ENCODE assay signal across 15 mouse cellular contexts in the genomic region with DNA sequence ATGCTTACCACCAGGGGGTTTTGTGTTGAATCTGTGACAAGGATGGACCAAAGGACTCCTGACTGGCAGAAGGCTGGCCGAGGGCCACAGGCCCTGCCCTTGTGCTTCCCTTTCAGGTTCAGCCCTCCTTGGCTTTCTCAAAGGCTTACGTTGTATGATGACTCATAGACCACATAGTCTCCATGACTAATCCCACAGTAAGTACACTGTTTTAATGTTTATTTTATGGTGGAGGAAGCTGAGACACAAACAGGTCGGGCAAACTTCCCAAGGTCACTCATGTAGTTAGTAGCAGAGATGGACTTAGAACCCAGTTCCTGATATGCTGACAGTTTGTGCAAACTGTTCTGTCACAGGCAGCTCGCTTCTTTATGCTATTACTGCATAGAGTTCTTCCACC. TPM values are rescaled to one million over a fixed set of nuclear protein-coding genes. Genes with fewer than 3 reads are reported as not detected.
DNase-seq lines count a peak whose midpoint lies in the region; ATAC-seq and TF ChIP-seq lines count a peak whose summit lies in the region.
"Had no signal": no experiment of that assay in that cellular context is flagged by ENCODE, and none has a peak within 500 bp of the region (broad histone marks: within the 10 kb centered on the region; RNA-seq: fewer than 3 reads in every experiment).

No protein-coding gene starts in this region.

- no peaks in the 10 kb centered on the region for H3K9me3 ChIP-seq in hindbrain, embryonic 11.5 days (ENCODE audit: control insufficient read depth, low read length)
- no peaks in the 10 kb centered on the region for H3K9me3 ChIP-seq in hindbrain, embryonic 16.5 days (ENCODE audit: control insufficient read depth, low read length)
- no peaks in the 10 kb centered on the region for H3K9me3 ChIP-seq in intestine, postnatal 0 days (ENCODE audit: control insufficient read depth)
- H3K9me3 ChIP-seq: embryonic facial prominence, embryonic 10.5 days; limb, embryonic 12.5 days had no signal

- H3K4me2 ChIP-seq in hindbrain, embryonic 11.5 days (replicated peaks; ENCODE audit: low read depth, low read length): no peak overlapping the region
- H3K4me2 ChIP-seq in hindbrain, embryonic 16.5 days (ENCODE audit: low read length): no peak overlapping the region
- no peak overlapping the region for H3K4me2 ChIP-seq in intestine, postnatal 0 days (replicated peaks; ENCODE audit: low read depth)
- H3K4me2 ChIP-seq: limb, embryonic 12.5 days had no signal

- no peak overlapping the region for H3K9ac ChIP-seq in hindbrain, embryonic 11.5 days (ENCODE audit: low read depth, low read length)
- H3K9ac ChIP-seq in hindbrain, embryonic 16.5 days (ENCODE audit: low read depth, low read length): no peak overlapping the region
- H3K9ac ChIP-seq in intestine, postnatal 0 days (ENCODE audit: low read depth, low read length): no peak overlapping the region
- H3K9ac ChIP-seq: limb, embryonic 12.5 days had no signal

- H3K36me3 ChIP-seq in hindbrain, embryonic 11.5 days (ENCODE audit: control insufficient read depth, insufficient read depth, low read length): no peaks in the 10 kb centered on the region
- no peaks in the 10 kb centered on the region for H3K36me3 ChIP-seq in hindbrain, embryonic 16.5 days (ENCODE audit: control insufficient read depth, insufficient read depth, low read length)
- H3K36me3 ChIP-seq in intestine, postnatal 0 days (ENCODE audit: control insufficient read depth, insufficient read depth): no peaks in the 10 kb centered on the region
- H3K36me3 ChIP-seq: embryonic facial prominence, embryonic 10.5 days; limb, embryonic 12.5 days had no signal

- no peak for DNase-seq in hindbrain, embryonic 11.5 days (ENCODE audit: low spot score)
- DNase-seq in urinary bladder, postnatal 36 days (ENCODE audit: low spot score in 2 of 2): peak; percentile 1 to 9
- DNase-seq in urinary bladder, postnatal 4 days (ENCODE audit: low spot score in 2 of 2): no peak
- no peak for DNase-seq in ovary, postnatal 36 days (ENCODE audit: low spot score)
- DNase-seq in cerebellum, adult 11-12 months: no peak
- DNase-seq: heart, adult 2 months; heart, postnatal 14 days; kidney, adult 11 months; layer of hippocampus, adult 9-11 months; midbrain, embryonic 14.5 days had no signal

- H3K27me3 ChIP-seq in hindbrain, embryonic 11.5 days (ENCODE audit: control insufficient read depth, insufficient read depth, low read length): no peaks in the 10 kb centered on the region
- H3K27me3 ChIP-seq in hindbrain, embryonic 16.5 days (replicated peaks; ENCODE audit: control insufficient read depth, insufficient read depth, low read length): no peaks in the 10 kb centered on the region
- no peaks in the 10 kb centered on the region for H3K27me3 ChIP-seq in intestine, postnatal 0 days (replicated peaks; ENCODE audit: control insufficient read depth, insufficient read depth, low read length)
- H3K27me3 ChIP-seq: CH12.LX; limb, embryonic 12.5 days had no signal

- 0 out of 2 replicates have a peak, but pooled peaks have one; percentile 23 for ATAC-seq in hindbrain, embryonic 11.5 days (ENCODE audit: low FRiP score)
- no peak for ATAC-seq in hindbrain, embryonic 16.5 days
- peak; percentile 99 for ATAC-seq in intestine, postnatal 0 days

- WGBS in hindbrain, embryonic 11.5 days: 75% methylated on average over 4 of the region's 4 CpGs
- 75% methylated on average over 4 of the region's 4 CpGs for WGBS in hindbrain, embryonic 16.5 days
- 26% methylated on average over 4 of the region's 4 CpGs for WGBS in intestine, postnatal 0 days

- H3K4me3 ChIP-seq in hindbrain, embryonic 11.5 days (ENCODE audit: low read depth, low read length): no peak overlapping the region
- H3K4me3 ChIP-seq in hindbrain, embryonic 16.5 days (ENCODE audit: low read length): no peak overlapping the region
- no peak overlapping the region for H3K4me3 ChIP-seq in intestine, postnatal 0 days (ENCODE audit: low read depth, low read length)
- H3K4me3 ChIP-seq: embryonic facial prominence, embryonic 10.5 days; heart, adult 2 months; limb, embryonic 12.5 days had no signal

- H3K27ac ChIP-seq in hindbrain, embryonic 11.5 days (ENCODE audit: low read depth, low read length): no peak overlapping the region
- H3K27ac ChIP-seq in hindbrain, embryonic 16.5 days (ENCODE audit: low read depth, low read length): no peak overlapping the region
- H3K27ac ChIP-seq in intestine, postnatal 0 days (ENCODE audit: low read depth, low read length): no peak overlapping the region
- H3K27ac ChIP-seq: embryonic facial prominence, embryonic 10.5 days; heart, adult 2 months; limb, embryonic 12.5 days had no signal

- TF ChIP-seq CTCF in intestine, postnatal 0 days (IDR thresholded peaks at IDR 0.05; ENCODE audit: low read depth): peak; percentile 46; the same call in 1 of the 2 replicates

- no peaks in the 10 kb centered on the region for H3K4me1 ChIP-seq in hindbrain, embryonic 11.5 days (replicated peaks; ENCODE audit: control insufficient read depth, insufficient read depth, low read length)
- no peaks in the 10 kb centered on the region for H3K4me1 ChIP-seq in hindbrain, embryonic 16.5 days (ENCODE audit: control insufficient read depth, insufficient read depth, low read depth, low read length)
- no peaks in the 10 kb centered on the region for H3K4me1 ChIP-seq in intestine, postnatal 0 days (replicated peaks; ENCODE audit: control insufficient read depth, insufficient read depth, low read length)
- H3K4me1 ChIP-seq: embryonic facial prominence, embryonic 10.5 days; limb, embryonic 12.5 days had no signal

RNA-seq across cellular contexts. Expression of a gene that starts 3.0 kb away (rescaled TPM):
- polyA plus RNA-seq in hindbrain, embryonic 11.5 days (2014; fragmentation: Nextera tagmentation; extraction: Ambion mirVana): not detected in 2 replicates
- polyA plus RNA-seq in hindbrain, embryonic 16.5 days (2015; fragmentation: Nextera tagmentation; extraction: Ambion mirVana): not detected in 2 replicates
- not detected in 2 replicates for polyA plus RNA-seq in intestine, postnatal 0 days (2015; fragmentation: Nextera tagmentation; extraction: Ambion mirVana)
- polyA plus RNA-seq: embryonic facial prominence, embryonic 10.5 days; heart, adult 2 months; limb, embryonic 12.5 days; midbrain, embryonic 14.5 days had no signal

RNA-seq across cellular contexts. Expression of a gene that starts 17.9 kb away (rescaled TPM):
- not detected in 2 replicates for polyA plus RNA-seq in hindbrain, embryonic 11.5 days (2014; fragmentation: Nextera tagmentation; extraction: Ambion mirVana)
- not detected in 2 replicates for polyA plus RNA-seq in hindbrain, embryonic 16.5 days (2015; fragmentation: Nextera tagmentation; extraction: Ambion mirVana)
- not detected in 2 replicates for polyA plus RNA-seq in intestine, postnatal 0 days (2015; fragmentation: Nextera tagmentation; extraction: Ambion mirVana)
- polyA plus RNA-seq: embryonic facial prominence, embryonic 10.5 days; heart, adult 2 months; limb, embryonic 12.5 days; midbrain, embryonic 14.5 days had no signal

RNA-seq across cellular contexts. Expression of a gene that starts 39.3 kb away (rescaled TPM):
- polyA plus RNA-seq in hindbrain, embryonic 11.5 days (2014; fragmentation: Nextera tagmentation; extraction: Ambion mirVana): not detected in 2 replicates
- polyA plus RNA-seq in hindbrain, embryonic 16.5 days (2015; fragmentation: Nextera tagmentation; extraction: Ambion mirVana): not detected in 2 replicates
- polyA plus RNA-seq in intestine, postnatal 0 days (2015; fragmentation: Nextera tagmentation; extraction: Ambion mirVana): not detected in 2 replicates
- polyA plus RNA-seq: embryonic facial prominence, embryonic 10.5 days; heart, adult 2 months; limb, embryonic 12.5 days; midbrain, embryonic 14.5 days had no signal

RNA-seq across cellular contexts. Expression of a gene that starts 40.7 kb away (rescaled TPM):
- polyA plus RNA-seq in hindbrain, embryonic 11.5 days (2014; fragmentation: Nextera tagmentation; extraction: Ambion mirVana): not detected in 2 replicates
- not detected in 2 replicates for polyA plus RNA-seq in hindbrain, embryonic 16.5 days (2015; fragmentation: Nextera tagmentation; extraction: Ambion mirVana)
- not detected in 2 replicates for polyA plus RNA-seq in intestine, postnatal 0 days (2015; fragmentation: Nextera tagmentation; extraction: Ambion mirVana)
- polyA plus RNA-seq: embryonic facial prominence, embryonic 10.5 days; heart, adult 2 months; limb, embryonic 12.5 days; midbrain, embryonic 14.5 days had no signal

RNA-seq across cellular contexts. Expression of a gene that starts 47.9 kb away (rescaled TPM):
- polyA plus RNA-seq in hindbrain, embryonic 11.5 days (2014; fragmentation: Nextera tagmentation; extraction: Ambion mirVana): not detected in 2 replicates
- polyA plus RNA-seq in hindbrain, embryonic 16.5 days (2015; fragmentation: Nextera tagmentation; extraction: Ambion mirVana): not detected in 2 replicates
- not detected in 2 replicates for polyA plus RNA-seq in intestine, postnatal 0 days (2015; fragmentation: Nextera tagmentation; extraction: Ambion mirVana)
- polyA plus RNA-seq: embryonic facial prominence, embryonic 10.5 days; heart, adult 2 months; limb, embryonic 12.5 days; midbrain, embryonic 14.5 days had no signal

Comparison
In these comparisons a context has a peak if more than half of its experiments do, and no peak if none do; other contexts are left out.
1. DNase-seq: peak in urinary bladder, postnatal 36 days (2 of 2); none in hindbrain, embryonic 11.5 days (single experiment), urinary bladder, postnatal 4 days (0 of 2), ovary, postnatal 36 days (single experiment) and cerebellum, adult 11-12 months (single experiment).